Mouse (Mus musculus) liver, embryonic 14.5 days (tissue): ENCODE data around the gene Wapl. TPM values are rescaled to one million over a fixed set of nuclear protein-coding genes. Genes with fewer than 3 reads are reported as not detected.

Experiments
- ATAC-seq: fragments of 200-750 bp; cut with Nextera tagmentation; 2 replicates; pipeline ENCODE4 v1.8.0; 2017; ENCODE audit warnings: moderate number of reproducible peaks, mild to moderate bottlenecking, moderate library complexity; ENCODE audit not compliant: insufficient read depth
- DNase-seq, 3 experiments: peaks; one replicate each; pipeline ENCODE4 v3.0.0-alpha.2; 2012 to 2013; ENCODE audit warnings: low read depth in 3 of 3, low spot score in 3 of 3
- H3K27ac ChIP-seq: fragments of 300-500 bp; sonication (generic); 2 replicates; pipeline ENCODE4 v1.5.1; 2014; ENCODE audit warnings: moderate library complexity, mild to moderate bottlenecking, control low read depth, inconsistent platforms
- H3K27me3 ChIP-seq: fragments of 300-500 bp; sonication (generic); 2 replicates; pipeline ENCODE4 v1.6.1; 2014; ENCODE audit warnings: mild to moderate bottlenecking, low read length, moderate library complexity; ENCODE audit not compliant: control insufficient read depth, insufficient read depth
- H3K36me3 ChIP-seq: fragments of 300-500 bp; sonication (generic); replicated peaks from 2 replicates; pipeline ENCODE4 v1.6.1; 2014; ENCODE audit warnings: low read depth; ENCODE audit not compliant: control insufficient read depth, insufficient read depth
- H3K4me1 ChIP-seq, 2 experiments: fragments of 200-500 bp in 1 of 2; fragments of 300-500 bp in 1 of 2; sonication (generic) in 1 of 2; replicated peaks; 2 replicates each; pipeline ENCODE4 v1.6.1; 2012 to 2014; ENCODE audit warnings: antibody characterized with exemption in 1 of 2, inconsistent platforms in 1 of 2, low read length in 1 of 2; ENCODE audit not compliant: control insufficient read depth in 2 of 2, insufficient read depth in 2 of 2
- H3K4me2 ChIP-seq: fragments of 300-500 bp; sonication (generic); 2 replicates; pipeline ENCODE4 v1.6.1; 2014; ENCODE audit warnings: low read depth, mild to moderate bottlenecking, control low read depth, moderate library complexity
- H3K4me3 ChIP-seq, 2 experiments: fragments of 200-500 bp in 1 of 2; fragments of 300-500 bp in 1 of 2; sonication (generic) in 1 of 2; 2 replicates each; pipeline ENCODE4 v1.5.1; 2012 to 2014; ENCODE audit warnings: low read depth in 2 of 2, low read length in 2 of 2, mild to moderate bottlenecking in 2 of 2, control low read depth in 1 of 2, inconsistent platforms in 1 of 2, moderate library complexity in 1 of 2; ENCODE audit not compliant: insufficient read depth in 1 of 2
- H3K9ac ChIP-seq: fragments of 300-500 bp; sonication (generic); replicated peaks from 2 replicates; pipeline ENCODE4 v1.6.1; 2014; ENCODE audit warnings: mild to moderate bottlenecking, control low read depth, moderate library complexity
- H3K9me3 ChIP-seq: fragments of 300-500 bp; sonication (generic); 2 replicates; pipeline ENCODE4 v1.6.1; 2016; ENCODE audit warnings: low read length, mixed read lengths; ENCODE audit not compliant: control insufficient read depth
- CTCF ChIP-seq: IDR thresholded peaks from 2 replicates; pipeline ENCODE4 v1.5.1; 2016; ENCODE audit warnings: antibody characterized with exemption, low read depth, control low read depth
- EP300 ChIP-seq: IDR thresholded peaks from 2 replicates; pipeline ENCODE4 v1.6.1; 2016; ENCODE audit warnings: antibody characterized with exemption, low read depth
- WGBS: fragments of 180-500 bp; shearing (Covaris S2); extraction: QIAGEN DNeasy Blood & Tissue Kit; methylation state at CpG from one replicate; pipeline ENCODE4 v1.1.7; 2014; ENCODE audit not compliant: insufficient replicate concordance; 5-methylcytosine and 5-hydroxymethylcytosine counted together
- polyA plus RNA-seq, 2 experiments: library from polyadenylated mRNA; depleted of rRNA in 1 of 2; stranded (reverse) in 1 of 2; unstranded in 1 of 2; fragments of >200 nt; fragmentation: Nextera tagmentation in 1 of 2; extraction: Ambion mirVana in 1 of 2; gene quantifications; 2 replicates each; pipeline versions ENCODE4 v1.2.1 to v1.2.3; 2012 to 2014

The Wapl gene
- polyA plus RNA-seq, 2 experiments, result 25.0 to 25.2 TPM

DNA sequence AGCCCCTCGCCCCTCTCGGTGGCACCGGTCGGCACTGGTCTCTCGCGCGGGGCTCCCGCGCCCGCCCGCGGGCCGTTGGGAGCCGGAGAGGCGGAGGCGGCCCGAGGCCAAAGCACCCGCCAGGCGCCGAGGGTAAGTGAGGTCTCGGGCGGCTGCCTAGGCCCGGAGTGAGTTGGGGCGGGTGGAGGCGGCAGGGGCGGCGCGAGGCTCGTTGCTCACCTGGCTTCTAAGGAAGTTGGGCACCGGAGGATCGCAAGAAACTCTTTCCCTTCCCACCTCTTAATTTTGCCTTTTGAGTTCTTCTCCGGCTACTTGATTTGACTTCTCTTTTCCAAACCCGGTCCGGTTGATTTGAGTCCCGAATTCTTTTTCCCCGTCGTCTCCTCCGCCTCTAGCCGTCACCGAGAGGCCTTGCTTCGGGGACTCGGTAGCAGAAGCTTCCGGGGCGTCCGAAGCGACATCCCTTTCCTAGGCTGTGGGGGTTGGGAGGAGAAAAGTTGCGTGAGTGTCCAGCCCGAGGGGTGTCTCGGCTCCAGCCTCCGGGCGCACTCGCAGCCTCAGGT, 582 bp downstream of the Wapl start:
- no peak for TF ChIP-seq EP300
- TF ChIP-seq CTCF, result no peak
- WGBS, result under 1% methylated on average over 52 of the region's 52 CpGs
- Histone ChIP-seq H3K4me3 (peak overlapping the region; percentile 89 to 95), H3K9me3 (no peaks in the 10 kb centered on the region), H3K36me3 (peaks cover 21% of the 10 kb centered on the region), H3K9ac (peak overlapping the region; percentile 98), H3K27me3 (no peaks in the 10 kb centered on the region), H3K27ac (peak overlapping the region; percentile 69), H3K4me2 (peak overlapping the region; percentile 83), H3K4me1 (peaks cover 6 to 10% of the 10 kb centered on the region in 2 experiments)
- ATAC-seq, result peak; percentile 60
- peak in 2 of 3 experiments; percentile 43 to 50 for DNase-seq

DNA sequence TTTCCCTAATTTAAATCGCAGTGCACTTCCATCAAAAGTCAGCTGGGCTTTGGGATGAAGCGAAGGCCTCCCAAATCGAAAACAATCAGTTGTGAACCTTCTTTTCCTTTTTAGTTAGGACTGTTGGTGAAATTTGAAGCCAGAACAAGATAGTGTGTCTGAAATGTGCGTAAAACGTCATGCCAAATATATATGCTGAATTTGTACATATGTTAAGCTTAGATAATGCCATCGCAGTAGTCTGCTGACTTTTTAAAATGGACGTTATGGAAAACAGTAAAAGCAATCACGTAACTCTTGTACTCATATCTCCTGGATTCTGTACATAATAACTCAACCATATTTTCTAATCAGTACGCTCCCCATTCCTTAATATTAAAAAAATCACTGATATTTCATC, 1.2 kb downstream of the Wapl start:
- H3K27ac ChIP-seq, result peak overlapping the region; percentile 69
- no peaks in the 10 kb centered on the region for H3K27me3 ChIP-seq
- peak overlapping the region; percentile 83 for H3K4me2 ChIP-seq
- peak overlapping the region; percentile 89 to 95 for H3K4me3 ChIP-seq
- no peaks in the 10 kb centered on the region for H3K9me3 ChIP-seq
- H3K9ac ChIP-seq, result peak overlapping the region; percentile 98
- ATAC-seq, result no peak
- TF ChIP-seq EP300, result peak; percentile 56; the same call in 1 of the 2 replicates
- TF ChIP-seq CTCF, result no peak
- 8% methylated on average over 9 of the region's 9 CpGs for WGBS
- peaks cover 22% of the 10 kb centered on the region for H3K36me3 ChIP-seq
- peaks cover 6 to 10% of the 10 kb centered on the region in 2 experiments for H3K4me1 ChIP-seq
- peak in 2 of 3 experiments; percentile 34 to 42 for DNase-seq

DNA sequence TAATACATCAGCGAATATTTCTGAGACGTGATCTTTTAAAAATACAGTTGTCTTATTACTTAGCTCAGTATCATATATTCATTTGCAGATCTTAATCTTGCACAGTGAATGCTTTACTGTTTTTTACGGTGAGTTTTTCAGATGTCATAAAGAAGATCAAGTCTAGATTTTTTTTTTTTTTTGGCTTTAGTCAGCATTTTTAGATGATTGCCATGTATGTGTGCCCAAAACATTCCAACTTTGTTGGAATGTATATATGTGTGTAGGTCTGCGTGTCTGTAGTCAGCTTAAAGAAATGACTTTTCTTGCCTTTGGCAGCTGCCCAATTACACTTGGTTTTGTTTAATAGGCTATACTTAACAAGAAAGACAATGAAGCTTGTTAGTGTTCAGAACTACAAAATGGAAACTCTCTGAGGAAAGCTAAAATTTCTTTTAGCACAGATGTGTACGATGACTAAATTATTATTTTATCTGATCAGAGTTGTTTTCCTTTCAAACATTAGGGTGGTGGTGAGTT, 1.7 kb downstream of the Wapl start:
- WGBS, result 43% methylated on average over 5 of the region's 5 CpGs

DNA sequence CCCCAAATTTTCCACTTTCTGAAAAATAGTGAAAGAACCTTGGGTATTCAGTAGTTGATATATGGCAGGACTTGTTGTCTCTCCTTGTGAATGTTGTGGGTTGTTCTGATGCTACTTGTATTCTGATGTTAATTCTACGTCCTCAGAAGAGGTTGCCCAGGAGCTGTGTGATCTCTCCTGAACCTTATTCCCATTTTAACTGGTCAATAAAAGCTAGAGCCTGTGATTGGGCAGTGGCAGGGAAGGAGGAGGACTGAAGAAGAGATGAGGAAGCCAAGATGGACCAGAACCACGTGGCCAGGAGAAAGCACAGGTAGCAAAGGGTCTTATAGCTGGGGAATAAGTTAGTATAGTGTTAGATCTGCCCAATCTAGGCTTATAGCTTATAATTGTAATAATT, 7.1 kb downstream of the Wapl start:
- TF ChIP-seq CTCF, result no peak
- TF ChIP-seq EP300, result no peak
- Histone ChIP-seq H3K9me3 (no peaks in the 10 kb centered on the region), H3K4me3 (no peak overlapping the region), H3K9ac (no peak overlapping the region), H3K27ac (no peak overlapping the region), H3K4me2 (no peak overlapping the region), H3K4me1 (peaks cover 3 to 16% of the 10 kb centered on the region in 2 experiments; a peak in 3 of 4 replicates), H3K27me3 (no peaks in the 10 kb centered on the region), H3K36me3 (peaks cover 58% of the 10 kb centered on the region)
- ATAC-seq (no peak), DNase-seq (no peak)
- 79% methylated on average over 2 of the region's 2 CpGs for WGBS

More for the DNA sequence above, 1.7 kb downstream of the Wapl start:
- ATAC-seq (no peak), DNase-seq (no peak)
- peak overlapping the region; percentile 67 for H3K9ac ChIP-seq
- peak overlapping the region; percentile 89 to 95; a peak in 3 of 4 replicates for H3K4me3 ChIP-seq
- no peak overlapping the region; the same call in 1 of the 2 replicates for H3K27ac ChIP-seq
- peak overlapping the region; percentile 83 for H3K4me2 ChIP-seq
- H3K9me3 ChIP-seq, result no peaks in the 10 kb centered on the region
- no peaks in the 10 kb centered on the region for H3K27me3 ChIP-seq
- peaks cover 6 to 10% of the 10 kb centered on the region in 2 experiments for H3K4me1 ChIP-seq
- peaks cover 22% of the 10 kb centered on the region for H3K36me3 ChIP-seq
- TF ChIP-seq EP300, result no peak
- no peak for TF ChIP-seq CTCF

DNA sequence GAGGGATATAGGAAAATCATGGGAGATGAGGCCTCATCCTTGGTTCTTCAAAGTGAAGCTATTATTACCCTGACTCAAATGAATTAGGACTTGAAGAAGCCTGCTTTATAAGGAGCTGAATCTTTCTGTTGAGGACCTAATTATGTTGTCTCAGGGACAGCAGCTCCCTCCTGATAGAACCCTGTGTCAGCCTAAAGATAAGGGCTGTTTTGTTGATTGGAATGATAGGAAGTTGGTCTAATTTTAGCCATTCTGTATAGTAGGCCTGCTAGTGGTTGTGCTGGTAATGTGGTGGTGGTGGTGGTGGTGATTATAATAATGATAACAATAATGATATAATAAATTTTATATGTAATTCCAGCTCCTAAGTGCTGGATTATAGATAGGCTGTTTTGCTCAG, 11.3 kb downstream of the Wapl start:
- ATAC-seq (no peak; the same call in 1 of the 2 replicates), DNase-seq (no peak)
- Histone ChIP-seq H3K4me1 (peaks cover 3 to 11% of the 10 kb centered on the region in 2 experiments; a peak in 3 of 4 replicates), H3K9ac (no peak overlapping the region), H3K36me3 (peaks cover 44% of the 10 kb centered on the region), H3K4me3 (no peak overlapping the region), H3K4me2 (no peak overlapping the region), H3K27ac (no peak overlapping the region), H3K9me3 (no peaks in the 10 kb centered on the region), H3K27me3 (no peaks in the 10 kb centered on the region)
- TF ChIP-seq CTCF, result no peak
- peak; percentile 53 for TF ChIP-seq EP300
